Mouse (Mus musculus): ENCODE measurements around the gene Pikfyve. TPM values are rescaled to one million over a fixed set of nuclear protein-coding genes. Genes with fewer than 3 reads are reported as not detected.

The Pikfyve gene
- total RNA-seq (2014; rRNA removed): 30.1 and 39.6 TPM in 2 replicates
- polyA plus RNA-seq (2015; fragmentation: Nextera tagmentation; extraction: Ambion mirVana): 7.7 and 10.4 TPM in 2 replicates

GRCm38 (mm10) chr1:65186287-65187073 lies at the start of gene Pikfyve, which contains the start of gene Idh1:
Pikfyve (plus strand) TSS chr1:65186683.
Idh1 (minus strand) TSS chr1:65186500.
- Histone ChIP-seq H3K9ac (replicated peaks; ENCODE audit: low read length, poor library complexity, severe bottlenecking) (peak within 1 kb of the TSS; percentile 84), H3K4me3 (ENCODE audit: low read depth, low read length) (peak within 1 kb of the TSS; percentile 98), H3K36me3 (ENCODE audit: insufficient read depth, low read length) (no peaks in the 10 kb centered on the region), H3K4me2 (ENCODE audit: low read depth, low read length, poor library complexity, severe bottlenecking) (peak within 1 kb of the TSS; percentile 85), H3K4me1 (ENCODE audit: insufficient read depth, low read length) (0 out of 2 replicates have a peak, but pooled peaks cover 2% of the 10 kb centered on the region), H3K27me3 (ENCODE audit: insufficient read depth, low read length) (no peaks in the 10 kb centered on the region), H3K9me3 (ENCODE audit: low read length) (no peaks in the 10 kb centered on the region), H3K27ac (ENCODE audit: low read depth, low read length) (peak within 1 kb of the TSS; percentile 89)
- ATAC-seq (ENCODE audit: low FRiP score) (peak; percentile 100), DNase-seq (ENCODE audit: low spot score) (peak; percentile 99)
- under 1% methylated on average over 69 of the region's 71 CpGs for WGBS
- no peak for TF ChIP-seq CTCF (IDR thresholded peaks at IDR 0.05)

DNA sequence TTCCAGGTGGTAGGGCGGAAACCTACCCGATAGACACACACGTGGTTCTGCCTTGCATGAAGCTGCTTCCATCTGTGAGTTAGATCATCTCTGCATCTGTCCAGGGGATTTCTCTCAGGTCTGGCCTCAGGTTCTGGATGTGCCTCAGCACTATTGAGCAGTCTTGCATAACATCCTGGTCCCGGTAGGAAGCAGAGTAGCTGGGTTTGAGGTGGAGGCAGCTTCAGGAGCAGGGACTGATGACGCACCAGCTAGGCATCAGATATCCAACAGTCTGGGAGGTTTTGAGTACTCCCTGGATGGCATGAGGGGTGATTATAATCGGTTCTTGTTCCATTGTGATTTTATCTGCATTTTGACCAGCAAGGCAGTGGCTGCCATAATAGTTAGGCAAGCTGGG lies 48.9 kb upstream of the Pikfyve start:
- no peak overlapping the region for H3K9ac ChIP-seq (replicated peaks; ENCODE audit: low read length, poor library complexity, severe bottlenecking)
- H3K27me3 ChIP-seq (ENCODE audit: insufficient read depth, low read length): no peaks in the 10 kb centered on the region
- no peaks in the 10 kb centered on the region for H3K36me3 ChIP-seq (ENCODE audit: insufficient read depth, low read length)
- no peaks in the 10 kb centered on the region for H3K9me3 ChIP-seq (ENCODE audit: low read length)
- DNase-seq (ENCODE audit: low spot score) (no peak), ATAC-seq (ENCODE audit: low FRiP score) (no peak)
- 90% methylated on average over 6 of the region's 6 CpGs for WGBS
- no peak overlapping the region for H3K4me2 ChIP-seq (ENCODE audit: low read depth, low read length, poor library complexity, severe bottlenecking)
- TF ChIP-seq CTCF (IDR thresholded peaks at IDR 0.05): no peak
- no peaks in the 10 kb centered on the region for H3K4me1 ChIP-seq (ENCODE audit: insufficient read depth, low read length)
- no peak overlapping the region for H3K27ac ChIP-seq (ENCODE audit: low read depth, low read length)
- H3K4me3 ChIP-seq (ENCODE audit: low read depth, low read length): no peak overlapping the region

GRCm38 (mm10) chr1:65144783-65145182 lies 41.7 kb upstream of the Pikfyve start:
- H3K36me3 ChIP-seq (ENCODE audit: insufficient read depth, low read length): no peaks in the 10 kb centered on the region

GRCm38 (mm10) chr1:65146601-65147000 lies 39.9 kb upstream of the Pikfyve start:
- H3K4me2 ChIP-seq (ENCODE audit: low read depth, low read length, poor library complexity, severe bottlenecking): no peak overlapping the region
- no peak overlapping the region for H3K27ac ChIP-seq (ENCODE audit: low read depth, low read length)
- no peaks in the 10 kb centered on the region for H3K27me3 ChIP-seq (ENCODE audit: insufficient read depth, low read length)
- H3K36me3 ChIP-seq (ENCODE audit: insufficient read depth, low read length): no peaks in the 10 kb centered on the region
- no peaks in the 10 kb centered on the region for H3K4me1 ChIP-seq (ENCODE audit: insufficient read depth, low read length)
- no peaks in the 10 kb centered on the region for H3K9me3 ChIP-seq (ENCODE audit: low read length)
- H3K9ac ChIP-seq (replicated peaks; ENCODE audit: low read length, poor library complexity, severe bottlenecking): no peak overlapping the region
- no peak for ATAC-seq (ENCODE audit: low FRiP score)
- whole genome bisulfite sequencing: 59% methylated on average over 2 of the region's 2 CpGs
- no peak overlapping the region for H3K4me3 ChIP-seq (ENCODE audit: low read depth, low read length)
- TF ChIP-seq CTCF (IDR thresholded peaks at IDR 0.05): no peak
- DNase-seq (ENCODE audit: low spot score): no peak

More at GRCm38 (mm10) chr1:65144783-65145182, 41.7 kb upstream of the Pikfyve start:
- no peak for ATAC-seq (ENCODE audit: low FRiP score)
- Histone ChIP-seq H3K9ac (replicated peaks; ENCODE audit: low read length, poor library complexity, severe bottlenecking) (no peak overlapping the region), H3K9me3 (ENCODE audit: low read length) (no peaks in the 10 kb centered on the region), H3K27me3 (ENCODE audit: insufficient read depth, low read length) (no peaks in the 10 kb centered on the region), H3K27ac (ENCODE audit: low read depth, low read length) (no peak overlapping the region), H3K4me3 (ENCODE audit: low read depth, low read length) (no peak overlapping the region), H3K4me2 (ENCODE audit: low read depth, low read length, poor library complexity, severe bottlenecking) (no peak overlapping the region), H3K4me1 (ENCODE audit: insufficient read depth, low read length) (no peaks in the 10 kb centered on the region)
- no peak for TF ChIP-seq CTCF (IDR thresholded peaks at IDR 0.05)
- no peak for DNase-seq (ENCODE audit: low spot score)
- 91% methylated on average over 2 of the region's 2 CpGs for WGBS

DNA sequence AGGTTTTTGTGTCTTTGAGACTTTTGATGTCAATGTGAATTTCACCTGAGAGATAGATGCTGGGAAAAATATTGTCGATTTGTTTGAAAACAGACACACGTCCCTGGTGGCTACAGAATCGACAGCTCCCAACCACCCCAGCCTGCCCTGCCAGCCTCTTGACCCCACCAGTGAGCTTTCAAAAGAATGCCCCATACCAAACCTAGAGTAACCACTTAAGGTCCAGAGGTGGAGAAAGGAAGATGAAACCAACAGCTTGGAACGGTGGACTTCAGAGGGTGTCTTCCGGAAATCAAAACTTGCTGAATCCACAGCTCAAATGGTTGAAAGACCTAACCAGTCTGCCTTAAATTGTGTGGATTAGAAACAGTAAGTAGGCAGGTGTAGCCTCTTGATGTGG lies 39.2 kb upstream of the Pikfyve start:
- DNase-seq (ENCODE audit: low spot score): no peak
- Histone ChIP-seq H3K4me2 (ENCODE audit: low read depth, low read length, poor library complexity, severe bottlenecking) (no peak overlapping the region), H3K27me3 (ENCODE audit: insufficient read depth, low read length) (no peaks in the 10 kb centered on the region), H3K36me3 (ENCODE audit: insufficient read depth, low read length) (no peaks in the 10 kb centered on the region), H3K9me3 (ENCODE audit: low read length) (no peaks in the 10 kb centered on the region), H3K27ac (ENCODE audit: low read depth, low read length) (no peak overlapping the region), H3K9ac (replicated peaks; ENCODE audit: low read length, poor library complexity, severe bottlenecking) (no peak overlapping the region), H3K4me3 (ENCODE audit: low read depth, low read length) (no peak overlapping the region), H3K4me1 (ENCODE audit: insufficient read depth, low read length) (no peaks in the 10 kb centered on the region)
- WGBS: 96% methylated on average over 5 of the region's 5 CpGs
- ATAC-seq (ENCODE audit: low FRiP score): no peak
- TF ChIP-seq CTCF (IDR thresholded peaks at IDR 0.05): no peak

GRCm38 (mm10) chr1:65147971-65148370 lies 38.5 kb upstream of the Pikfyve start:
- H3K9me3 ChIP-seq (ENCODE audit: low read length): no peaks in the 10 kb centered on the region
- TF ChIP-seq CTCF (IDR thresholded peaks at IDR 0.05): no peak
- H3K4me2 ChIP-seq (ENCODE audit: low read depth, low read length, poor library complexity, severe bottlenecking): no peak overlapping the region
- ATAC-seq (ENCODE audit: low FRiP score) (no peak), DNase-seq (ENCODE audit: low spot score) (no peak)
- H3K27ac ChIP-seq (ENCODE audit: low read depth, low read length): no peak overlapping the region
- H3K4me3 ChIP-seq (ENCODE audit: low read depth, low read length): no peak overlapping the region
- no peaks in the 10 kb centered on the region for H3K4me1 ChIP-seq (ENCODE audit: insufficient read depth, low read length)
- no peaks in the 10 kb centered on the region for H3K36me3 ChIP-seq (ENCODE audit: insufficient read depth, low read length)
- 78% methylated on average over 3 of the region's 3 CpGs for WGBS
- no peaks in the 10 kb centered on the region for H3K27me3 ChIP-seq (ENCODE audit: insufficient read depth, low read length)
- H3K9ac ChIP-seq (replicated peaks; ENCODE audit: low read length, poor library complexity, severe bottlenecking): no peak overlapping the region
